8 mouse cellular contexts compared by ENCODE assay signal in genomic region chr4:49567613-49568012, GRCm38 (mm10). TPM values are rescaled to one million over a fixed set of nuclear protein-coding genes. Genes with fewer than 3 reads are reported as not detected.
DNase-seq lines count a peak whose midpoint lies in the region; ATAC-seq and TF ChIP-seq lines count a peak whose summit lies in the region.

No protein-coding gene starts in this region.

- H3K4me3 ChIP-seq in E14TG2a.4 (replicated peaks; ENCODE audit: low read length) = no peak overlapping the region
- H3K4me3 ChIP-seq in embryonic facial prominence, embryonic 15.5 days (replicated peaks) = no peak overlapping the region
- H3K4me3 ChIP-seq in liver, embryonic 13.5 days (replicated peaks) = no peak overlapping the region
- no peak overlapping the region for H3K4me3 ChIP-seq in neural tube, embryonic 11.5 days (ENCODE audit: low read depth, low read length)

- 17% methylated on average over 3 of the region's 3 CpGs for WGBS in embryonic facial prominence, embryonic 15.5 days
- 9% methylated on average over 3 of the region's 3 CpGs for WGBS in liver, embryonic 13.5 days (ENCODE audit: insufficient replicate concordance)
- WGBS in neural tube, embryonic 11.5 days = 24% methylated on average over 3 of the region's 3 CpGs

- intact Hi-C loops in heart, postnatal 10 days (cut with DNase I) = loop anchor here (1.0 to 2.0 kb wide), 2 partner anchors 29 to 60 kb away; partner anchors contain the start of gene Tmem246

- 0 out of 2 replicates have a peak, but pooled peaks have one; percentile 54 for ATAC-seq in embryonic facial prominence, embryonic 15.5 days (ENCODE audit: insufficient number of reproducible peaks, low FRiP score, low TSS enrichment, low read depth)
- peak; percentile 70 for ATAC-seq in liver, embryonic 13.5 days (ENCODE audit: low read depth)
- ATAC-seq in neural tube, embryonic 11.5 days (ENCODE audit: insufficient read depth, low FRiP score, low TSS enrichment) = peak; percentile 65

- H3K4me1 ChIP-seq in E14TG2a.4 (replicated peaks; ENCODE audit: low read depth, low read length) = no peaks in the 10 kb centered on the region
- no peaks in the 10 kb centered on the region for H3K4me1 ChIP-seq in embryonic facial prominence, embryonic 15.5 days
- 0 out of 2 replicates have a peak, but pooled peaks cover 2% of the 10 kb centered on the region for H3K4me1 ChIP-seq in liver, embryonic 13.5 days (replicated peaks)
- H3K4me1 ChIP-seq in neural tube, embryonic 11.5 days (ENCODE audit: control insufficient read depth, insufficient read depth, low read length) = no peaks in the 10 kb centered on the region

- H3K36me3 ChIP-seq in E14TG2a.4 (ENCODE audit: insufficient read depth, low read length) = no peaks in the 10 kb centered on the region
- no peaks in the 10 kb centered on the region for H3K36me3 ChIP-seq in embryonic facial prominence, embryonic 15.5 days
- H3K36me3 ChIP-seq in liver, embryonic 13.5 days = no peaks in the 10 kb centered on the region
- H3K36me3 ChIP-seq in neural tube, embryonic 11.5 days (ENCODE audit: control insufficient read depth, insufficient read depth, low read length) = no peaks in the 10 kb centered on the region

- no peak overlapping the region for H3K9ac ChIP-seq in embryonic facial prominence, embryonic 15.5 days
- no peak overlapping the region for H3K9ac ChIP-seq in liver, embryonic 13.5 days
- H3K9ac ChIP-seq in neural tube, embryonic 11.5 days (ENCODE audit: low read length) = no peak overlapping the region

- peak; percentile 79 for TF ChIP-seq CTCF in E14TG2a.4 (conservative IDR thresholded peaks at IDR 0.05; ENCODE audit: low read length)

- 0 out of 2 replicates have a peak, but pooled peaks cover 3% of the 10 kb centered on the region for H3K27me3 ChIP-seq in E14TG2a.4 (ENCODE audit: insufficient read depth, low read length)
- no peaks in the 10 kb centered on the region for H3K27me3 ChIP-seq in embryonic facial prominence, embryonic 15.5 days
- H3K27me3 ChIP-seq in liver, embryonic 13.5 days = no peaks in the 10 kb centered on the region
- no peaks in the 10 kb centered on the region for H3K27me3 ChIP-seq in neural tube, embryonic 11.5 days (ENCODE audit: control insufficient read depth, insufficient read depth, low read length)

- H3K27ac ChIP-seq in embryonic facial prominence, embryonic 15.5 days (replicated peaks) = no peak overlapping the region
- H3K27ac ChIP-seq in liver, embryonic 13.5 days = no peak overlapping the region
- no peak overlapping the region for H3K27ac ChIP-seq in neural tube, embryonic 11.5 days (ENCODE audit: low read depth, low read length)

- H3K9me3 ChIP-seq in E14TG2a.4 (ENCODE audit: low read length) = no peaks in the 10 kb centered on the region
- no peaks in the 10 kb centered on the region for H3K9me3 ChIP-seq in embryonic facial prominence, embryonic 15.5 days (replicated peaks)
- H3K9me3 ChIP-seq in liver, embryonic 13.5 days (replicated peaks) = no peaks in the 10 kb centered on the region
- no peaks in the 10 kb centered on the region for H3K9me3 ChIP-seq in neural tube, embryonic 11.5 days (ENCODE audit: control insufficient read depth, low read length)

- peak; percentile 6 for DNase-seq in adrenal gland, postnatal 25 days
- peak; percentile 79 to 82 for DNase-seq in heart, postnatal 10 days
- peak; percentile 57 to 82 for DNase-seq in kidney, postnatal 25 days
- DNase-seq in liver, embryonic 13.5 days = peak; percentile 54
- peak; percentile 40 for DNase-seq in neural tube, embryonic 11.5 days (ENCODE audit: low spot score)
- peak; percentile 17 to 55 for DNase-seq in thymus, postnatal 10 days (ENCODE audit: low spot score in 2 of 2)

- no peak overlapping the region for H3K4me2 ChIP-seq in embryonic facial prominence, embryonic 15.5 days (replicated peaks)
- H3K4me2 ChIP-seq in liver, embryonic 13.5 days = no peak overlapping the region
- no peak overlapping the region for H3K4me2 ChIP-seq in neural tube, embryonic 11.5 days (ENCODE audit: low read depth)

RNA-seq across cellular contexts. Expression of gene Aldob, which starts 18.3 kb away (rescaled TPM):
- total RNA-seq in adrenal gland, postnatal 25 days (2021) = 22.3 TPM in 1 of 2 replicates, not detected in the other
- 0.08 and 0.23 TPM in 2 replicates for polyA plus RNA-seq in embryonic facial prominence, embryonic 15.5 days (2015; fragmentation: Nextera tagmentation; extraction: Ambion mirVana)
- under 1 TPM in 1 of 2 experiments, not detected in 1; 0.22 TPM for total RNA-seq in heart, postnatal 10 days (2021)
- 143 and 163 TPM in 2 replicates for polyA plus RNA-seq in liver, embryonic 13.5 days (2015; fragmentation: Nextera tagmentation; extraction: Ambion mirVana)
- polyA plus RNA-seq in neural tube, embryonic 11.5 days (2014; fragmentation: Nextera tagmentation; extraction: Ambion mirVana) = 0.41 TPM in 1 of 2 replicates, not detected in the other

RNA-seq across cellular contexts. Expression of gene Tmem246, which starts 30.1 kb away (rescaled TPM):
- 5.9 and 9.0 TPM in 2 replicates for total RNA-seq in adrenal gland, postnatal 25 days (2021)
- polyA plus RNA-seq in embryonic facial prominence, embryonic 15.5 days (2015; fragmentation: Nextera tagmentation; extraction: Ambion mirVana) = 35.7 and 39.3 TPM in 2 replicates
- total RNA-seq in heart, postnatal 10 days (2021) = 10 to 100 TPM; 42.0 to 47.4 TPM
- polyA plus RNA-seq in liver, embryonic 13.5 days (2015; fragmentation: Nextera tagmentation; extraction: Ambion mirVana) = 9.9 and 10.9 TPM in 2 replicates
- 20.3 and 23.3 TPM in 2 replicates for polyA plus RNA-seq in neural tube, embryonic 11.5 days (2014; fragmentation: Nextera tagmentation; extraction: Ambion mirVana)

RNA-seq across cellular contexts. Expression of gene Zfp189, which starts 46.6 kb away (rescaled TPM):
- 6.9 and 7.7 TPM in 2 replicates for total RNA-seq in adrenal gland, postnatal 25 days (2021)
- 7.5 TPM in 2 replicates for polyA plus RNA-seq in embryonic facial prominence, embryonic 15.5 days (2015; fragmentation: Nextera tagmentation; extraction: Ambion mirVana)
- total RNA-seq in heart, postnatal 10 days (2021) = 1 to 10 TPM; 5.8 to 8.1 TPM
- polyA plus RNA-seq in liver, embryonic 13.5 days (2015; fragmentation: Nextera tagmentation; extraction: Ambion mirVana) = 3.0 and 4.2 TPM in 2 replicates
- 13.2 and 15.0 TPM in 2 replicates for polyA plus RNA-seq in neural tube, embryonic 11.5 days (2014; fragmentation: Nextera tagmentation; extraction: Ambion mirVana)

RNA-seq across cellular contexts. Expression of gene Mrpl50, which starts 46.7 kb away (rescaled TPM):
- total RNA-seq in adrenal gland, postnatal 25 days (2021) = 41.4 and 41.8 TPM in 2 replicates
- polyA plus RNA-seq in embryonic facial prominence, embryonic 15.5 days (2015; fragmentation: Nextera tagmentation; extraction: Ambion mirVana) = 66.4 and 68.9 TPM in 2 replicates
- total RNA-seq in heart, postnatal 10 days (2021) = 10 to 100 TPM; 37.3 to 41.7 TPM
- polyA plus RNA-seq in liver, embryonic 13.5 days (2015; fragmentation: Nextera tagmentation; extraction: Ambion mirVana) = 57.8 and 74.2 TPM in 2 replicates
- 89.5 and 90.4 TPM in 2 replicates for polyA plus RNA-seq in neural tube, embryonic 11.5 days (2014; fragmentation: Nextera tagmentation; extraction: Ambion mirVana)

Comparison
In these comparisons a context has a peak if more than half of its experiments do, and no peak if none do; other contexts are left out.
1. DNase-seq: peak in every context shown above with its lines; median percentile 80 in heart, postnatal 10 days; 70 in kidney, postnatal 25 days; 54 in liver, embryonic 13.5 days; 40 in neural tube, embryonic 11.5 days; 36 in thymus, postnatal 10 days; 6 in adrenal gland, postnatal 25 days.
2. RNA of gene Aldob, which starts 18.3 kb away (polyA plus RNA-seq): 143 to 163 TPM in liver, embryonic 13.5 days; 0.08 to 0.23 TPM in embryonic facial prominence, embryonic 15.5 days and 0.41 TPM in neural tube, embryonic 11.5 days; every median in the first group is over 100 times any median in the second.
3. Peak in every context shown above with its lines, with median percentiles within 50 percentile points of each other: ATAC-seq.